In the genomic region with DNA sequence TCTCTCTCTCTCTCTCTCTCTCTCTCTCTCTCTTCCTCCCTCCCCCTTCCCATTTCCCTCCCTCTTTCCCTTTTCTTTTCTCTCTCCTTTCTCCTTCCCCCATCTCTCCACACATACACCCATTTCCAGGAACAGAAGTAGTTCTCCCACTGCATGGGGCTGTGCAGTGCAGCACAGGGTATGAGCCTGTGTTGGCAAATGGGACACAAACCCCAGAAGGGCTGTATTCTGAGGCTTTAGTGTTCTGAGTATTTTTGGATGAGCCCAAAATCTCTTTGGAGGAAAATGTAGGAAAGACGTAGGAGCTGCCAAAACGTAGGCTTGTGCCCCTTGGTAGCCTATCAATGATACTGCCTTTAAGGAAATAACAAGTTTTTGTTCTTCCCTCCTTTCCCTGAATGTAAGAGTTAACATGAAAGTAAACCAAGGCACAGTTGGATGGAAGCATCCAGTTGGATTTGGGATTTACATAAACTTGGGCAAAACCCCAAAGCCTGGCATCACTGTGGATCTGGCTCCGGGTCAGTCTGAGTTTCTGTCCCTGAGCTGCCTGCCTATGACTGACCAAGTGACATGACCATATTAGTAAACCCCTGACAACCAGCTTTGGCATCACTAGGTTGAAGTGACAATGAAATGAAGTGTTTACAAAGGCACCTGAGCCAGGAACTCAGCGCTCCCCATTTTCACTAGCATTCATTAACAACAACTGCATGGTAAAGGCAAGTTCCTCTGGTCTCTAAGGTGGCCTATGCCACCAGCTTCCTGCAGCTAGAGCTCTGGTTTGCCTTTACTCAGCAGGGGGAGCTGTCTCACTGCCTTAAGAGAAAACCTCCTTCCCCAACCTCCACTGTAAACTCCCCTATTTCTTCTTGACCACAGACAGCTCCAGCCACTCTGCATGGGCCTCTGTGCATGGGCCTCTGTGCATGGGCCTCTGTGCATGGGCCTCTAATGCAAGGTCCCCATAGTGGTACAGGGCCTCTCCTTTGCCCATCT, we compare ENCODE assay signal across 9 mouse cellular contexts. TPM values are rescaled to one million over a fixed set of nuclear protein-coding genes. Genes with fewer than 3 reads are reported as not detected.
DNase-seq lines count a peak whose midpoint lies in the region; ATAC-seq lines count a peak whose summit lies in the region.
"Had no signal": no experiment of that assay in that cellular context is flagged by ENCODE, and none has a peak within 500 bp of the region (broad histone marks: within the 10 kb centered on the region; RNA-seq: fewer than 3 reads in every experiment).

No protein-coding gene starts in this region.

- ATAC-seq in frontal cortex, adult (ENCODE audit: low TSS enrichment), result peak; percentile 42
- 0 out of 2 replicates have a peak, but pooled peaks have one; percentile 59 for ATAC-seq in megakaryocyte-erythroid progenitor cell, adult 5-6 weeks (replicated peaks; ENCODE audit: low FRiP score, low TSS enrichment, poor library complexity, severe bottlenecking)

- DNase-seq in frontal cortex, postnatal 14 days (ENCODE audit: low spot score in 2 of 2), result no peak
- peak; percentile 7 for DNase-seq in retina, embryonic 14.5 days (ENCODE audit: low spot score)
- DNase-seq in retina, postnatal 1 day, result no peak
- DNase-seq in thymus, postnatal 36 days, result peak; percentile 57 to 63
- DNase-seq in urinary bladder, postnatal 25 days (ENCODE audit: low spot score), result no peak
- no peak for DNase-seq in spleen, adult 18-20 months

RNA-seq across cellular contexts. Expression of a gene that starts 23.5 kb away (rescaled TPM):
- total RNA-seq in megakaryocyte-erythroid progenitor cell, adult 5-6 weeks (2014; fragmentation: Nextera tagmentation), result not detected in 2 replicates
- not detected in 2 replicates for total RNA-seq in megakaryocyte-erythroid progenitor cell, adult 5-6 weeks (2017)
- total RNA-seq: layer of hippocampus, postnatal 14 days had no signal

RNA-seq across cellular contexts. Expression of a gene that starts 58.3 kb away (rescaled TPM):
- 1.0 and 1.9 TPM in 2 replicates for total RNA-seq in megakaryocyte-erythroid progenitor cell, adult 5-6 weeks (2014; fragmentation: Nextera tagmentation)
- 0.52 and 0.88 TPM in 2 replicates for total RNA-seq in megakaryocyte-erythroid progenitor cell, adult 5-6 weeks (2017)

Comparison
In these comparisons a context has a peak if more than half of its experiments do, and no peak if none do; other contexts are left out.
1. DNase-seq: peak in retina, embryonic 14.5 days (single experiment) and thymus, postnatal 36 days (2 of 2); none in frontal cortex, postnatal 14 days (0 of 2), retina, postnatal 1 day (single experiment), urinary bladder, postnatal 25 days (single experiment) and spleen, adult 18-20 months (0 of 2).